Mouse (Mus musculus) activated CD4-positive, CD25-positive, alpha-beta regulatory T cell, adult 4 months (primary cell): ENCODE measurements around the gene Homez. TPM values are rescaled to one million over a fixed set of nuclear protein-coding genes. Genes with fewer than 3 reads are reported as not detected.

Experiments
- ATAC-seq: one replicate; pipeline ENCODE4 v1.8.0; 2017
- polyA plus RNA-seq, 2 experiments: library from polyadenylated mRNA; unstranded; fragments of 100-300 nt; shearing (Covaris generic); gene quantifications; one replicate each; pipeline ENCODE4 v1.2.1; 2017

The Homez gene
- polyA plus RNA-seq, 2 experiments from 2014 or later: 5.1 to 8.0 TPM

DNA sequence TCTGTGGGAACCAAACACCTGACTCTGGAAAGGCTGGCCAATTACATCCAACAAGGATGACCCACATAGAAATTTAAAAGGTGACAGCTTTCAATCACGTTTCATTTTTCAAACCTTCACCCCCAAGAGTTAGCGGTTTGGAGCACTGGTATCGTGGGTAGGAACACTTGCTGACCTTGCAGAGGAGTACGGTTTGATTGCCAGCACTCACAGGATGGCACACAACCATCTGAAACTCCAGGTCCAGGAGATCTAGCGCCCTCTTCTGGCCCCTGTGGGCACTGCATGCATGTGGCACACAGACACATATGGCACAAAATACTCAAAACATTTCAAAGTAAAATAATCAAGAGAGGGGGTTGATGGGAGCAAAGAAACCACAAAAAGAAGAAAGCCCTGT is 3.8 kb downstream of the Homez start:
- no peak for ATAC-seq

- no peak for ATAC-seq
Observed at GRCm38 (mm10) chr14:54866268-54866667, 4.5 kb downstream of the Homez start.

- ATAC-seq: no peak
Observed at GRCm38 (mm10) chr14:54865626-54866025, 5.1 kb downstream of the Homez start.

DNA sequence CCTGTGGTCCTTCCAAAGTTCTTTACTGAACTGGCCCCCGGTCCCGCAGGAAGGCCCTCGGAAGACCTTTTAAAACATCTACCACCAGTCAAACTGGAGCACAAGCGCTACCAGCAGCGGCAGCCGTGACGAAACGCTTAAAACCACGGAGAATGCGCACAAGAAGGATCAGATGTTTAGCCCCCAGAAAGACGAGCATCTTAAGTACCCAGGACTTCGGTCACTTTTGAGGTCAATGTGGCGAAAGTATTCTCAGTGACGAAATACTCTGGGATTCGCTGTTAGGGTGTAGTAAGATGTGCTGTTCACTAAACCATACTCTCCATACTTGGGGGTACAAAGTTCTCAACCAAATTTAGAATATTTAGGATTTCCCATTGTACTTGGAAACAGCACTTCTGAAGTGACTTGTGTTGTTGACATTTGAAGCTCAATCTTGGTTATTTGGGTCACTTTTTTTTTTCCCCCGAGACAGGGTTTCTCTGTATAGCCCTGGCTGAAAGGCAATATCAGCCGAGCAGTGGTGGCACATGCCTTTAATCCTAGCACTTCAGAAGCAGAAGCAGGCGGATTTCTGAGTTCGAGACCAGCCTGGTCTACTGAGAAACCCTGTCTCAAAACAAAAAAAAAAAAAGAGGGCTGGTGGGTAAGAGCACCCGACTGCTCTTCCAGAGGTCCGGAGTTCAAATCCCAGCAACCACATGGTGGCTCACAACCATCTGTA is 6.3 kb downstream of the Homez start:
- peak; percentile 53 for ATAC-seq

- ATAC-seq: peak; percentile 95
Observed at GRCm38 (mm10) chr14:54863501-54864312, 7.1 kb downstream of the Homez start.

DNA sequence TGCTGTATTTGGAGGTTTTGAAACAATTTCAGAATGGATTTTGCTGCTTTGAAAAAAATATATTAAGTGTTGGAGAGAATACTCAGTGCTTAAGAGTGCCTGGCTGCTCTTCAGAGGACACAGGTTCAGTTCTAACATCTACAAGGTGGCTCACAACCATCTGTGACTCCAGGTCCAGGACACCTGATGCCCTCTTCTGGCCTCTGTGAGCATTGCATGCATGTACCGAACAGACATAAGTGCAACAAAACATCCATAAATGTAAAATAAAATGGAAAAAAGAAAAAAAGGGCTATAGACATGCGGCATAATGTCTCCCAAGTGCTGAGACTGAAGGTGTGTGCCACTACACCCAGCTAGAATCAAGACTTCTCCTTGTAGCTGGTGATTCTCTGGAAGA is 10.2 kb downstream of the Homez start:
- no peak for ATAC-seq

GRCm38 (mm10) chr14:54857891-54858290 is 12.9 kb downstream of the Homez start:
- ATAC-seq: no peak

DNA sequence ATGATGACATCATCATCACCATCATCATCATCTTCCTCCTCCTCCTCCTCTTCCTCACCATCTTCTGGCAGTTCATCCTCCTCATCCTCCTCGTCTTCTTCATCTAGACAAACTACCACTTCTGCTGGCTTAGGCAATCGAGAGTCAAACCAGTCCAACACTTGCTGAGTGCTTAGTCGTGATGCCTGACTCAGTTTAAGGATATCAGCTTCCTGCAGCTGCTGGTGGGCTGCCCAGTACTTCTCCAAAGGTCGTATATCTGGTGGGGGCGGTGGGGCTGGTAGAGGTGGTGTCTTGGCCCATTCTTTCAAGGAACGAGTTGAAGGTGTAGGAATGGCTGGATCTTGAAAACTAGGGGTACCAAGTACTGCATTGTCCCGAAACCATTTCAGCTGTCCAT is 14.1 kb downstream of the Homez start:
- no peak for ATAC-seq

DNA sequence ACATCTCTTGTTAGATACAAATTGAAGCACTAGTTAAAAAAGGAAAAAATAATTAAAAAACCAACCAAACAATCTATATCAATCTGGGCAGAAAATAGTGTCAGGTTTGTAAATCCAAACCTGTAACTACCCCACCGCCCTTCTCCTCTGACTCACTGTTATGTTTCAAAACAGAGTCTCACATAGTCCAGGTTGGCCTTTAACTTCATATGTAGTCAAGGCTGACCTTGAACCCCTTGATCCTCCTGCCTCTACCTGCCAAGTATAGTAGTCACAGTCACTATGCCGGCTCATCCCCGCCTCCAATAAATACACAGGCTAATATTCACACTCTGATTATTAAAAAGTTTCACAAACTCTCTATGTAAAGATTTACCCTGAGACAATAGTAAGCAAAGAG is 15.0 kb downstream of the Homez start:
- ATAC-seq: no peak

DNA sequence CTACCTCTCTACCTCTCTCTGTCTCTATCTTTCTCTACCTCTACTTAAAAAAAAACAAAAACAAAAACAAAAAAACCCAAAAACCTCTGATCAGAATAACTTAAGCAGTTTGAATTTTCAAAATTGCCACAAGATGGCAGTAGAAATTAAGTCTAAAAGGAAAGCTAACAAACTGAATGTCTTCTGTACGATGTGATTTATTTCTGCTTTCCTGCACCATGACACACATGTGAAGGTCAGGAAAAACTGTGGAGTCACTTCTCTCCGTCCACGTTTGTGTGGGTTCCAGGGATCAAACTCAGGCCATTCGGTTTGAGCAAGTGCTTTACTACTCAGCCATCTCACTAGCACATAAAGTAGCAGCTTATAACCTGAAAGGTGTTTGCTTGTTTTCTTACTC is 27.3 kb downstream of the Homez start:
- ATAC-seq: no peak

- ATAC-seq: no peak
Observed at GRCm38 (mm10) chr14:54823716-54824115, 47.0 kb downstream of the Homez start.

DNA sequence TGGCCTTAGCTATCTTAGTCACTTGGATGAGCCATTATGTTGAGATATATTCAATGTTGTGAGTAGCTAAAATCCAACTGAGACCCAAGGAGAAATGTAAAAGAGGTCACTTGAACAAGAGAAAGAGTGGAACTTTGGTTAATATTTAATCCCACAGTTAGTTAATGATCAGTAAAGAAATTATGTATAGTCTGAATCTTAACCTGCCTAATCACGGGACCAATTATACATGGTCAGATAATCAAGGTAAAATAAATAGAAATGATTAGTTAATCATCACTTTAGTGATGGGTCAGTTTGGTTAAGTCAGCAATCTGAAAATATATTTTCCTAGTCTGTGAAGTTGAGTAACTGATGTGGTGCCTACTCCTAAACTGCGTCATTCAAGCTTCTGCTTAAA is 48.5 kb downstream of the Homez start:
- no peak for ATAC-seq

GRCm38 (mm10) chr14:54817791-54818190 is 53.0 kb downstream of the Homez start:
- ATAC-seq: no peak

DNA sequence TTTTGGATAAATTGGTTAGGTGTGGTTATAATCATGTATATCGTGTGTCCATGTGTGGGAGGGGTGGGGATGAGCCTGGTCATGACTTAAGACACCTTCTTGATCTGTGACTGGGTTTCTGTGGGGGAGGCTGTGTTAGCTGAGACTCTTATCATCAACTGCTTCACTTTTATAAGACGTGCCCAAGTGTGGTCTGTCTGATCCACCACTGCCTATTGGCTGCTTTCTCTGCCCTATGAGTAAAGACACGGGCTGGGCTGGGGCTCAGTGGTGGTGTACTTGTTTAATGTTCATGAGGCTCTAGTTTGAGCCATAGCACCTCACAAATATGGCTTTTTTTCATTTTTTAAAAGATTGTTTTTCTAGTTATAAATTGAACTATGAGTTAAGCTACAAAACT is 55.0 kb downstream of the Homez start:
- ATAC-seq: no peak

- no peak for ATAC-seq
Observed at GRCm38 (mm10) chr14:54813991-54814390, 56.8 kb downstream of the Homez start, which contains the start of gene Rnf212b. TSS of gene Rnf212b (plus strand) at chr14:54814141.

- ATAC-seq: no peak
Observed at GRCm38 (mm10) chr14:54809668-54810033, 61.1 kb downstream of the Homez start.

DNA sequence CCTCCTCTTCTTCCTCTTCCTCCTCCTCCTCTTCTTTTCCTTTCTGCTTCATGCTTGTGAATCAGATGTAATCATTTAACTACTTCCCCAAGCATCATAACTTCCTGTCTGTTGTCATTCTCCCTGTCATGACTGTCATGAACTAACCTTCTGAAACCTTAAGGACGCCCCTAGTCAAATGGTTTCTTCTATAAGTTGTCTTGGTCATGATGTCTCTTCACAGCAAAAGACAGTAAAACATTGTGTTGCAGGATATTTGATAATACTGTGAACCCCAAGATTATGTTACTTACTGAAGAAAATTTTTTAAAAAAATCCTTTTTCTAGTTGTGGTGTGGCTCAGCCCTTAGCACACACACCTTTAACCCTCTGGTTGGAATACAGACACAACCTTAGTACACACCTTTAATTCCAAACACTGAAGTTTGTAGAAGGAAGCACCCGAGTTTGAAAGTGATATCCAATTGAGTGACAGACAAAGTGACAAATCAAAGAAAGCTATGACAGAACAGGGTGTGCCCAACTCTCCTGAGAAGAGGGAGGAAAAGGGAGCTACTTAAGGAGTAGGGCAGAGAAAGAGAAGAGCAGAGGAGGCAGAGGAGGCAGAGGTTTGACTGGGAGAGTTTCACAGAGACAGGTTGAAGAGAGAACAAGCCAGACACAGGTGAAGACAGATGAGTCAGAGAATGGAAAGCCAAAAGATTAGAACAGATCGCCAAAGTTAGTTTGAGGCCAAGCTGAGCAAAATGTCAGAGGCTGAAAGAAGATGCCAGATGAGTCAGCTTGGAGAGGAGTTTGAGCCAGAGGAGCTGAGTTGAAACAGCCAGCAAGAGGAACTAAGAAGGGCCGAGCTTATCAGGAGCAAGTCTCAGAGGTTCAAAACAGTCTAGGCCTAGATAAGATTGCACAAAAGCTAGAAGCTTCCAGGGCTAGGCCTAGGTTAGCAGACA is 61.8 kb downstream of the Homez start:
- ATAC-seq: no peak

DNA sequence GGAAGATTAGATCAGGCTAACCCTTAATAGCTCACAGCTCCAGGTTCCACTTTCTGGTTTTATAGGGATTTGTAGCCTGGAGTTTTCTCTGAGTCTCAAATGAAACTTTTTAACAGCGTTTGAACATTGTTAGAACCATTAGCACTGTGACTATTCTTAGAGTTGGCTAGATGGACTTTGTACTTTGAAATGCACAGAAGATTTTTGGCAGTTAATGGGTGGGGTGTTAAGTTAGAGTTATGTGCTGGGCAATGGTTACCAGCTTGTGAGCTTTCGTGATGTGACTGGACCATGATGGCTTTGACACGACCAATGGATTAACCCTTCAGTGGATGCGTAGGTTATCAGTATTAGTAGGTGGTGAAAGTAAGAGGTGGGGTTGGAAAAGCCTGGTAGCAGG is 64.6 kb downstream of the Homez start:
- ATAC-seq: no peak

Other genes with a start within 250 kb of the Homez start
- gene Psmb11, start 249.5 kb downstream of the Homez start, polyA plus RNA-seq: not detected
- not detected for gene Gm17606, start 230.0 kb downstream of the Homez start, polyA plus RNA-seq
- gene Cdh24, start 229.6 kb downstream of the Homez start, polyA plus RNA-seq: under 1 TPM; 0.16 to 0.31 TPM
- 10 to 100 TPM; 91.8 to 93.8 TPM for gene 1700123O20Rik, start 184.7 kb downstream of the Homez start, polyA plus RNA-seq
- gene Acin1, start 184.0 kb downstream of the Homez start, polyA plus RNA-seq: 100 to 1,000 TPM; 136 to 148 TPM
- not detected for gene Gm29776, start 172.1 kb downstream of the Homez start, polyA plus RNA-seq
- gene Cebpe, start 158.8 kb downstream of the Homez start, polyA plus RNA-seq: not detected
- not detected for gene Slc7a8, start 89.0 kb downstream of the Homez start, polyA plus RNA-seq
- not detected for gene Rnf212b, start 56.8 kb downstream of the Homez start, polyA plus RNA-seq
- gene Ppp1r3e, start 6.6 kb upstream of the Homez start, polyA plus RNA-seq: under 1 TPM in 1 of 2 experiments, not detected in 1; 0.93 TPM
- 1 to 10 TPM; 1.5 to 2.4 TPM for gene Bcl2l2, start 12.4 kb upstream of the Homez start, polyA plus RNA-seq
- not detected for gene Gm20521, start 12.5 kb upstream of the Homez start, polyA plus RNA-seq
- 10 to 100 TPM; 22.8 to 30.8 TPM for gene Pabpn1, start 21.5 kb upstream of the Homez start, polyA plus RNA-seq
- gene Slc22a17, start 42.2 kb upstream of the Homez start, polyA plus RNA-seq: 1 to 10 TPM in 1 of 2 experiments, under 1 TPM in 1; 0.52 to 1.1 TPM
- not detected for gene Efs, start 55.2 kb upstream of the Homez start, polyA plus RNA-seq
- not detected for gene Il25, start 61.7 kb upstream of the Homez start, polyA plus RNA-seq
- under 1 TPM in 1 of 2 experiments, not detected in 1; 0.50 TPM for gene Cmtm5, start 65.3 kb upstream of the Homez start, polyA plus RNA-seq
- gene Myh6, start 96.0 kb upstream of the Homez start, polyA plus RNA-seq: not detected
- gene Gm17428, start 106.0 kb upstream of the Homez start, polyA plus RNA-seq: not detected
- gene Myh7, start 123.7 kb upstream of the Homez start, polyA plus RNA-seq: not detected
- 100 to 1,000 TPM; 158 to 174 TPM for gene Ngdn, start 144.5 kb upstream of the Homez start, polyA plus RNA-seq
- 1 to 10 TPM; 5.4 to 5.5 TPM for gene Zfhx2, start 221.4 kb upstream of the Homez start, polyA plus RNA-seq
- 10 to 100 TPM in 1 of 2 experiments, 1 to 10 TPM in 1; 9.6 to 11.9 TPM for gene Thtpa, start 223.8 kb upstream of the Homez start, polyA plus RNA-seq
- gene Ap1g2, start 235.6 kb upstream of the Homez start, polyA plus RNA-seq: 100 to 1,000 TPM in 1 of 2 experiments, 10 to 100 TPM in 1; 99.1 to 102 TPM
- gene Jph4, start 246.0 kb upstream of the Homez start, polyA plus RNA-seq: not detected